Mouse (Mus musculus) ES-E14 (cell line): ENCODE results near the gene Pdcd6ip.

Source experiments
- CHD2 ChIP-seq: IDR thresholded peaks from 2 replicates; pipeline ENCODE4 v1.6.1; 2014; ENCODE audit warnings: mild to moderate bottlenecking, low read depth, low read length, inconsistent platforms
- ZNF384 ChIP-seq: IDR thresholded peaks from 2 replicates; pipeline ENCODE4 v1.6.1; 2012; ENCODE audit warnings: low read depth, low read length, inconsistent platforms

- TF ChIP-seq ZNF384: no peak
- no peak for TF ChIP-seq CHD2
These were observed 64.0 kb downstream of the Pdcd6ip start for GRCm38 (mm10) chr9:113644076-113644475.
